Mouse (Mus musculus) kidney, embryonic 16.5 days (tissue): ENCODE results near the gene Mon2. TPM values are rescaled to one million over a fixed set of nuclear protein-coding genes. Genes with fewer than 3 reads are reported as not detected.
A peak's percentile ranks its signal among the peaks of the same experiment; 100 is the strongest.
"Not testable (repeated sequence)": the region's sequence is repeated elsewhere in the genome, so short reads cannot be mapped to it uniquely, and the experiment has no call there.

Experiments
- ATAC-seq: fragments of 200-750 bp; cut with Nextera tagmentation; 2 replicates; pipeline ENCODE4 v1.8.0; 2017; ENCODE audit warnings: moderate TSS enrichment; ENCODE audit not compliant: low FRiP score, low TSS enrichment
- H3K27ac ChIP-seq: fragments of 300-500 bp; sonication (generic); 2 replicates; pipeline ENCODE4 v1.5.1; 2014; ENCODE audit warnings: low read length
- H3K27me3 ChIP-seq: fragments of 300-500 bp; sonication (generic); 2 replicates; pipeline ENCODE4 v1.6.1; 2014; ENCODE audit warnings: low read length, control low read depth, mixed read lengths; ENCODE audit not compliant: insufficient read depth
- H3K36me3 ChIP-seq: fragments of 300-500 bp; sonication (generic); 2 replicates; pipeline ENCODE4 v1.6.1; 2014; ENCODE audit warnings: low read length, control low read depth, mixed read lengths; ENCODE audit not compliant: insufficient read depth
- H3K4me1 ChIP-seq: fragments of 300-500 bp; sonication (generic); 2 replicates; pipeline ENCODE4 v1.6.1; 2014; ENCODE audit warnings: low read length, control low read depth, mixed read lengths; ENCODE audit not compliant: insufficient read depth
- H3K4me2 ChIP-seq: fragments of 300-500 bp; sonication (generic); replicated peaks from 2 replicates; pipeline ENCODE4 v1.6.1; 2014; ENCODE audit warnings: low read depth, low read length
- H3K4me3 ChIP-seq: fragments of 300-500 bp; sonication (generic); 2 replicates; pipeline ENCODE4 v1.5.1; 2014; ENCODE audit warnings: mild to moderate bottlenecking, low read length
- H3K9ac ChIP-seq: fragments of 300-500 bp; sonication (generic); replicated peaks from 2 replicates; pipeline ENCODE4 v1.6.1; 2014; ENCODE audit warnings: low read length
- H3K9me3 ChIP-seq: fragments of 300-500 bp; sonication (generic); 2 replicates; pipeline ENCODE4 v1.6.1; 2016; ENCODE audit warnings: low read length, control low read depth
- WGBS: fragments of 180-500 bp; shearing (Covaris S2); extraction: QIAGEN DNeasy Blood & Tissue Kit; methylation state at CpG from one replicate; pipeline ENCODE4 v1.1.7; 2014; 5-methylcytosine and 5-hydroxymethylcytosine counted together
- polyA plus RNA-seq: library from polyadenylated mRNA; unstranded; fragments of >200 nt; fragmentation: Nextera tagmentation; extraction: Ambion mirVana; gene quantifications from 2 replicates; pipeline ENCODE4 v1.2.1, GENCODE M21; 2015

Mon2 gene
- polyA plus RNA-seq, 1 experiment from 2014 or later: 22.6 TPM

GRCm38 (mm10) chr10:123032078-123032646 lies 44.1 kb downstream of the Mon2 start:
- WGBS: 82% methylated on average over 14 of the region's 14 CpGs
- Histone ChIP-seq H3K27me3 (no peaks in the 10 kb centered on the region), H3K4me3 (no peak overlapping the region), H3K9ac (no peak overlapping the region), H3K4me2 (no peak overlapping the region), H3K9me3 (no peaks in the 10 kb centered on the region), H3K27ac (no peak overlapping the region), H3K36me3 (peaks cover 52% of the 10 kb centered on the region), H3K4me1 (no peaks in the 10 kb centered on the region)
- ATAC-seq: no peak

- Histone ChIP-seq H3K9me3 (no peaks in the 10 kb centered on the region), H3K36me3 (peaks cover 58% of the 10 kb centered on the region)
- 91% methylated on average over 8 of the region's 8 CpGs for WGBS
Observed at GRCm38 (mm10) chr10:123031449-123031848, 44.9 kb downstream of the Mon2 start.

GRCm38 (mm10) chr10:123030589-123030988 lies 45.7 kb downstream of the Mon2 start:
- Histone ChIP-seq H3K4me1 (no peaks in the 10 kb centered on the region), H3K9me3 (no peaks in the 10 kb centered on the region), H3K9ac (no peak overlapping the region), H3K27me3 (no peaks in the 10 kb centered on the region), H3K36me3 (peaks cover 59% of the 10 kb centered on the region), H3K4me2 (no peak overlapping the region), H3K4me3 (no peak overlapping the region), H3K27ac (no peak overlapping the region)
- 90% methylated on average over 9 of the region's 9 CpGs for WGBS
- no peak for ATAC-seq

More at GRCm38 (mm10) chr10:123031449-123031848, 44.9 kb downstream of the Mon2 start:
- no peaks in the 10 kb centered on the region for H3K27me3 ChIP-seq
- no peak overlapping the region for H3K9ac ChIP-seq
- no peak overlapping the region for H3K4me2 ChIP-seq
- no peaks in the 10 kb centered on the region for H3K4me1 ChIP-seq
- no peak overlapping the region for H3K27ac ChIP-seq
- H3K4me3 ChIP-seq: no peak overlapping the region
- ATAC-seq: no peak

- Histone ChIP-seq H3K9me3 (no peaks in the 10 kb centered on the region), H3K27me3 (no peaks in the 10 kb centered on the region), H3K27ac (no peak overlapping the region), H3K36me3 (peaks cover 48% of the 10 kb centered on the region), H3K4me3 (no peak overlapping the region), H3K9ac (no peak overlapping the region), H3K4me2 (no peak overlapping the region), H3K4me1 (no peaks in the 10 kb centered on the region)
- WGBS: 90% methylated on average over 4 of the region's 4 CpGs
- ATAC-seq: no peak
Observed at GRCm38 (mm10) chr10:123028949-123029348, 47.4 kb downstream of the Mon2 start.

GRCm38 (mm10) chr10:123026736-123027135 lies 49.6 kb downstream of the Mon2 start:
- ATAC-seq, H3K27me3 ChIP-seq, H3K9me3 ChIP-seq, H3K9ac ChIP-seq, H3K27ac ChIP-seq, H3K4me3 ChIP-seq, H3K4me1 ChIP-seq, H3K4me2 ChIP-seq: not testable (repeated sequence)
- H3K36me3 ChIP-seq: peaks cover 59% of the 10 kb centered on the region
- 94% methylated on average over 4 of the region's 4 CpGs for WGBS

- 0 out of 2 replicates have a peak overlapping the region, but pooled peaks have one; percentile 30 for H3K27ac ChIP-seq
- no peak overlapping the region for H3K4me3 ChIP-seq
- H3K36me3 ChIP-seq: peaks cover 50% of the 10 kb centered on the region
- no peaks in the 10 kb centered on the region for H3K9me3 ChIP-seq
- H3K27me3 ChIP-seq: no peaks in the 10 kb centered on the region
- 44% methylated on average over 18 of the region's 18 CpGs for WGBS
- ATAC-seq: peak; percentile 63
- no peak overlapping the region for H3K9ac ChIP-seq
- no peaks in the 10 kb centered on the region for H3K4me1 ChIP-seq
- H3K4me2 ChIP-seq: no peak overlapping the region
Observed at GRCm38 (mm10) chr10:123013435-123013834, 62.9 kb downstream of the Mon2 start.

GRCm38 (mm10) chr10:123011421-123011820 lies 64.9 kb downstream of the Mon2 start:
- H3K27me3 ChIP-seq: no peaks in the 10 kb centered on the region
- no peak overlapping the region for H3K27ac ChIP-seq
- H3K4me1 ChIP-seq: no peaks in the 10 kb centered on the region
- no peak overlapping the region for H3K9ac ChIP-seq
- H3K9me3 ChIP-seq: no peaks in the 10 kb centered on the region
- no peak overlapping the region for H3K4me2 ChIP-seq
- H3K36me3 ChIP-seq: peaks cover 56% of the 10 kb centered on the region
- no peak overlapping the region for H3K4me3 ChIP-seq
- no peak for ATAC-seq
- 88% methylated on average over 1 of the region's 1 CpGs for WGBS

- H3K9ac ChIP-seq: no peak overlapping the region
- H3K4me1 ChIP-seq: no peaks in the 10 kb centered on the region
- no peak overlapping the region for H3K27ac ChIP-seq
- no peaks in the 10 kb centered on the region for H3K27me3 ChIP-seq
- ATAC-seq: peak; percentile 57; the same call in 1 of the 2 replicates
- whole genome bisulfite sequencing: 87% methylated on average over 20 of the region's 20 CpGs
- H3K4me2 ChIP-seq: no peak overlapping the region
- peaks cover 49% of the 10 kb centered on the region for H3K36me3 ChIP-seq
- H3K4me3 ChIP-seq: no peak overlapping the region
- H3K9me3 ChIP-seq: no peaks in the 10 kb centered on the region
Observed at GRCm38 (mm10) chr10:123005237-123006185, 70.8 kb downstream of the Mon2 start.

- no peak overlapping the region for H3K4me2 ChIP-seq
- peak overlapping the region; percentile 43; the same call in 1 of the 2 replicates for H3K27ac ChIP-seq
- no peak overlapping the region for H3K9ac ChIP-seq
- no peak for ATAC-seq
- H3K36me3 ChIP-seq: peaks cover 44% of the 10 kb centered on the region
- no peak overlapping the region for H3K4me3 ChIP-seq
- no peaks in the 10 kb centered on the region for H3K4me1 ChIP-seq
- WGBS: 72% methylated on average over 15 of the region's 15 CpGs
- H3K27me3 ChIP-seq: no peaks in the 10 kb centered on the region
- no peaks in the 10 kb centered on the region for H3K9me3 ChIP-seq
Observed at GRCm38 (mm10) chr10:123004475-123005236, 71.6 kb downstream of the Mon2 start.
